Mouse (Mus musculus): ENCODE measurements around the gene Kpna7. TPM values are rescaled to one million over a fixed set of nuclear protein-coding genes. Genes with fewer than 3 reads are reported as not detected.

The Kpna7 gene
- polyA plus RNA-seq, 1 experiment from 2014 or later = not detected

DNA sequence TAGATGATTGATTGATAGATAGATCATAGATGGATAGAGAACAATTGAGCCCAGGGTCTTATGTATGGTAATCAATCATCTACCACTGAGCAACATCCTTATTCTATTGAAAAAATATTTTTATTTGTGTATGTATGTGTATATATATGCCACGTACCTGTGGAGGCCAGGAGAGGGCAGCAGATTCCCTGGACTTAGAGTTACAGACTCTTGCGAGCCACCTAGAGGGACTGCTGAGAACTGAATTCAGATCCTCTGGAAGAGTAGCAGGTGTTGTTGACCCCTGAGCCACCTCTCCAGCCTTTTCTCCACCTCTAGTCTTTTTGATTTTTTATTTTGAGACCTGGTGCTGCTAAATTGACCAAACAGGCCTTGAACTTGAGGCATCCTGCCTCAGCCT, 85.3 kb downstream of the Kpna7 start:
- Histone ChIP-seq H3K4me1 (ENCODE audit: control insufficient read depth, insufficient read depth, low read length) (no peaks in the 10 kb centered on the region), H3K36me3 (ENCODE audit: control insufficient read depth, insufficient read depth, low read length) (no peaks in the 10 kb centered on the region), H3K27ac (replicated peaks; ENCODE audit: low read depth, low read length) (no peak overlapping the region), H3K27me3 (ENCODE audit: control insufficient read depth, insufficient read depth, low read length) (no peaks in the 10 kb centered on the region), H3K4me2 (ENCODE audit: low read length) (no peak overlapping the region), H3K9ac (replicated peaks; ENCODE audit: low read length) (no peak overlapping the region), H3K9me3 (ENCODE audit: control insufficient read depth, low read length) (no peaks in the 10 kb centered on the region), H3K4me3 (replicated peaks; ENCODE audit: low read depth, low read length) (no peak overlapping the region)
- DNase-seq (peak; percentile 5), ATAC-seq (ENCODE audit: low FRiP score, low TSS enrichment) (no peak)
- 24% methylated on average over 2 of the region's 2 CpGs for WGBS

DNA sequence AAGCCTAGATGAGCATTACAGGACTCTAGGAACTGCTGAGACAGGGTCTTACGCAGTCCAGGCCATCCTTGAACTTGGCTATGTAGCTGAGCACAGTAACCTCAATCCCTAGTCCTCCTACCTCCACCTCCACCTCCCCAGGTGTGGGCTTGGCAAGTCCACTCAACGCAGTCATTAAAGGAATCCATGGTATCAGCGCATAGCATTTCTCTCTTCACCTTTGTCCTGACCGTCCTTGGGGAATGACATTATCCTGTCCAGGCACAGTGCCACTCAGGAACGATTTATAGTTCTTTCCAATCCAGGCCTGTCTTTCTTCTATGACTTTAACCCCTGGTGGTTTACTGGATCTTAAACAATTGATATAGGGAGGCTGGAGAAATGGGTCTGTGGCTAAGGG, 93.3 kb downstream of the Kpna7 start:
- no peak overlapping the region for H3K4me2 ChIP-seq (ENCODE audit: low read length)
- H3K4me3 ChIP-seq (replicated peaks; ENCODE audit: low read depth, low read length) = no peak overlapping the region
- H3K27me3 ChIP-seq (ENCODE audit: control insufficient read depth, insufficient read depth, low read length) = no peaks in the 10 kb centered on the region
- WGBS = 84% methylated on average over 5 of the region's 5 CpGs
- no peaks in the 10 kb centered on the region for H3K4me1 ChIP-seq (ENCODE audit: control insufficient read depth, insufficient read depth, low read length)
- ATAC-seq (ENCODE audit: low FRiP score, low TSS enrichment) (no peak), DNase-seq (no peak)
- no peak overlapping the region for H3K9ac ChIP-seq (replicated peaks; ENCODE audit: low read length)
- H3K27ac ChIP-seq (replicated peaks; ENCODE audit: low read depth, low read length) = no peak overlapping the region
- no peaks in the 10 kb centered on the region for H3K9me3 ChIP-seq (ENCODE audit: control insufficient read depth, low read length)
- no peaks in the 10 kb centered on the region for H3K36me3 ChIP-seq (ENCODE audit: control insufficient read depth, insufficient read depth, low read length)

DNA sequence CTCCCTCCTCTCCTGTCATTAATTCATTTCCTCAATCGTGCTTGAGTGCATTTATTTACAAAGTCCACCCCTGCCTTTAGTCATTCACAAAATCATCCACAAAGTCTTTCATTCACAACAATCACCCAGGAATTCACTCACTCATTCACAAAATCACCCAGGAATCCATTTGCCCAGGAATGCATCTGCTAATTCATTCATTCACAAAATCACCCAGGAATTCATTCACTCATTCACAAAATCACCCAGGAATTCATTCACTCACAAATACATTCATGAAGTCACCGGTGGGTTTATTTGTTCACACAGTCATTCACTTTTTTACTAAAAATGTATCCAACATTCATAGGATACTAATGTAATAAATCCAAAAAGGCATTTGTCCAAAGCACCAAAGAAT, 93.8 kb downstream of the Kpna7 start:
- H3K9me3 ChIP-seq (ENCODE audit: control insufficient read depth, low read length) = no peaks in the 10 kb centered on the region

DNA sequence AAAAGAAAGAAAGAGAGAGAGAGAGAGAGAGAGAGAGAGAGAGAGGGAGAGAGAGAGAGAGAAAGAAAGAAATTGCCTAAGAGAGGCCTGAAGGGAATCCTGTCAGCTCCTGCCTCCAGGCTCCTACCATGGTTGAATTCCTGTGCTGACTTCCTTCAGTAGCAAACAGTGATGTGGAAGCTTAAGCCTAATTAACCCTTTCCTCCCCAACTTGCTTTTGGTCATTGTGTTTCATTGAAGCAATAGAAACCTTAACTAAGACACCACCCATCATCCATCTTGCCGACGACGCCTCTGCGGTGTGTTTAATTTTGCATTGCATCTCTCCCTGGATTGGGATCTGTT, 94.8 kb downstream of the Kpna7 start:
- Histone ChIP-seq H3K4me3 (replicated peaks; ENCODE audit: low read depth, low read length) (no peak overlapping the region), H3K27ac (replicated peaks; ENCODE audit: low read depth, low read length) (no peak overlapping the region), H3K9ac (replicated peaks; ENCODE audit: low read length) (no peak overlapping the region), H3K36me3 (ENCODE audit: control insufficient read depth, insufficient read depth, low read length) (no peaks in the 10 kb centered on the region), H3K9me3 (ENCODE audit: control insufficient read depth, low read length) (no peaks in the 10 kb centered on the region), H3K4me2 (ENCODE audit: low read length) (no peak overlapping the region), H3K27me3 (ENCODE audit: control insufficient read depth, insufficient read depth, low read length) (no peaks in the 10 kb centered on the region), H3K4me1 (ENCODE audit: control insufficient read depth, insufficient read depth, low read length) (no peaks in the 10 kb centered on the region)
- ATAC-seq (ENCODE audit: low FRiP score, low TSS enrichment) (no peak), DNase-seq (peak; percentile 54)
- 84% methylated on average over 4 of the region's 4 CpGs for WGBS

More for the DNA sequence above, 93.8 kb downstream of the Kpna7 start:
- no peaks in the 10 kb centered on the region for H3K27me3 ChIP-seq (ENCODE audit: control insufficient read depth, insufficient read depth, low read length)
- H3K4me3 ChIP-seq (replicated peaks; ENCODE audit: low read depth, low read length) = no peak overlapping the region
- H3K36me3 ChIP-seq (ENCODE audit: control insufficient read depth, insufficient read depth, low read length) = no peaks in the 10 kb centered on the region
- H3K4me2 ChIP-seq (ENCODE audit: low read length) = no peak overlapping the region
- ATAC-seq (ENCODE audit: low FRiP score, low TSS enrichment) (no peak), DNase-seq (no peak)
- 59% methylated on average over 2 of the region's 2 CpGs for WGBS
- H3K4me1 ChIP-seq (ENCODE audit: control insufficient read depth, insufficient read depth, low read length) = no peaks in the 10 kb centered on the region
- H3K27ac ChIP-seq (replicated peaks; ENCODE audit: low read depth, low read length) = no peak overlapping the region
- no peak overlapping the region for H3K9ac ChIP-seq (replicated peaks; ENCODE audit: low read length)

DNA sequence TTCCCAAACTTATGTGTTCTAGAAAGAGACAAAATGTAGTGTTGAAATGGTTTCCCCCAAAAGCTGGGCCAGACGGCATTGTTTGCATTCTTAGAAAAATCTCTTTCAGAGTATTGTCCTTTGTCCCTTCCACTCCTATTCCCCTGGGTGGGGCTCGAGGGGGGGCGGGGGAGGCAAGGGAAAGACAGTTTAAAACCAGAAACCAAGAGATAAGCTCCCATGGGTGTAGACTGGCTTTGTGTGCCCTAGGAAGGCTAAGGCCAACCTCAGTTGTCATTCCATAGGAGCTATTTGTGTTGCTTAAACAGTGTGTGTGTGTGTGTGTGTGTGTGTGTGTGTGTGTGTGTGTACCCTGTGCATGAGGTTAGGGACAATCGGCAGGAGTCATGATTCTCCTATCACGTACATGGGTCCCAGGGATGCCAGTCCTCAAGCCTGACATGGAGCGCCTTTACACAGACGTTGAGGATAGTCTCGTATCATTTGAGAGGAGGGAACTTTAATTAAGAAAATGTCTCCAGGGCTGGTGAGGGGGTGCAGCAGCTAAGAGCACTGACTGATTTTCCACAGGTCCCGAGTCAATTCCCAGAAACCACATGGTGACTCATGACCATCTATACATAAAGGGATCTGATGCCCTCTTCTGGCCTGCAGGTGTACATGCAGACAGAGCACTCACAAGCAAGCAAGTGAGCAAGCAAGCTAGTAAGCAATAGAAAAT, 95.3 kb downstream of the Kpna7 start:
- WGBS = 61% methylated on average over 9 of the region's 9 CpGs
- no peaks in the 10 kb centered on the region for H3K4me1 ChIP-seq (ENCODE audit: control insufficient read depth, insufficient read depth, low read length)
- no peaks in the 10 kb centered on the region for H3K27me3 ChIP-seq (ENCODE audit: control insufficient read depth, insufficient read depth, low read length)
- H3K4me3 ChIP-seq (replicated peaks; ENCODE audit: low read depth, low read length) = no peak overlapping the region
- H3K9ac ChIP-seq (replicated peaks; ENCODE audit: low read length) = no peak overlapping the region
- H3K36me3 ChIP-seq (ENCODE audit: control insufficient read depth, insufficient read depth, low read length) = no peaks in the 10 kb centered on the region
- ATAC-seq (ENCODE audit: low FRiP score, low TSS enrichment) (no peak), DNase-seq (peak; percentile 81)
- H3K27ac ChIP-seq (replicated peaks; ENCODE audit: low read depth, low read length) = no peak overlapping the region
- no peaks in the 10 kb centered on the region for H3K9me3 ChIP-seq (ENCODE audit: control insufficient read depth, low read length)
- H3K4me2 ChIP-seq (ENCODE audit: low read length) = no peak overlapping the region

DNA sequence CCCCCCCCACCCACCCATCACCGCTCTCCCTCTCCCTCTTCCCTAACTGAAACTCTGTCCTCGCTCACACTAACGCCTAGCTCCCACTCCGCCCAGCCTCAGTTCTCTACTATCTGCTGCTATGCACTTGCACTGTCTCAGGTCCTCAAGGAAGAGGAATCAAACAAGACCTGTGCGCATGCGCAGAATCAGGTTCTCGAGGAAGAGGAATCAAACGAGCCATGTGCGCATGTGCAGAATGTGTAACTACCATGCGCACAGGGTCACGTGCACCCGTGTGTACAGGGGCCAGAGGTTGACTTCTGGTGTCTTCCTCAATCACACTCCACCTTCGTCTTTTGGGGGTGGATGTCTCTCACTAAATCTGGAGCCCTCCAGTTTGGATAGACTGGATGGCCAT, 96.3 kb downstream of the Kpna7 start:
- H3K36me3 ChIP-seq (ENCODE audit: control insufficient read depth, insufficient read depth, low read length) = no peaks in the 10 kb centered on the region
- WGBS = 91% methylated on average over 13 of the region's 13 CpGs
- H3K4me2 ChIP-seq (ENCODE audit: low read length) = no peak overlapping the region
- ATAC-seq (ENCODE audit: low FRiP score, low TSS enrichment) (no peak), DNase-seq (no peak)
- no peaks in the 10 kb centered on the region for H3K4me1 ChIP-seq (ENCODE audit: control insufficient read depth, insufficient read depth, low read length)
- no peak overlapping the region for H3K27ac ChIP-seq (replicated peaks; ENCODE audit: low read depth, low read length)
- H3K9ac ChIP-seq (replicated peaks; ENCODE audit: low read length) = no peak overlapping the region
- no peaks in the 10 kb centered on the region for H3K27me3 ChIP-seq (ENCODE audit: control insufficient read depth, insufficient read depth, low read length)
- no peak overlapping the region for H3K4me3 ChIP-seq (replicated peaks; ENCODE audit: low read depth, low read length)
- H3K9me3 ChIP-seq (ENCODE audit: control insufficient read depth, low read length) = no peaks in the 10 kb centered on the region

DNA sequence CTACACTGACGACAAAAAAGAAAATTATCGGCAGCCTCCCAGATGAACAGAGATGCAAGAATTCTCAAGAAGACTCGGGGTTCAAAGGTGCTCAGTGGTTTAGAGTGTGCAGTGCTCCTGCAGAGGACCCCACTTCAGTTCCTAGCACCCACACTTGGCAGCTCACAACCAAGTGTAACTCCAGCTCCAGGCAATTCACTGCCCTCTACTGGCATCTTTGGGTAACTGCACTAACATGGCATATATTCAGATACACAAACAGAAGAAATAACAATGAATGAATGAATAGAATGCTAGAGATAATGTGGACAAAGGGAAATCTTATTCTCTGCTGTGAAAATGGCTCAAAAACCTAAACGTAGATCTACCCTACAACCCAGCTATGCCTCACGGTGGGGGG, 99.0 kb downstream of the Kpna7 start:
- H3K4me2 ChIP-seq (ENCODE audit: low read length) = no peak overlapping the region
- no peaks in the 10 kb centered on the region for H3K9me3 ChIP-seq (ENCODE audit: control insufficient read depth, low read length)
- DNase-seq = no peak
- no peak overlapping the region for H3K9ac ChIP-seq (replicated peaks; ENCODE audit: low read length)
- 92% methylated on average over 5 of the region's 5 CpGs for WGBS
- H3K36me3 ChIP-seq (ENCODE audit: control insufficient read depth, insufficient read depth, low read length) = no peaks in the 10 kb centered on the region
- no peak overlapping the region for H3K4me3 ChIP-seq (replicated peaks; ENCODE audit: low read depth, low read length)
- no peaks in the 10 kb centered on the region for H3K27me3 ChIP-seq (ENCODE audit: control insufficient read depth, insufficient read depth, low read length)
- H3K4me1 ChIP-seq (ENCODE audit: control insufficient read depth, insufficient read depth, low read length) = no peaks in the 10 kb centered on the region
- no peak overlapping the region for H3K27ac ChIP-seq (replicated peaks; ENCODE audit: low read depth, low read length)
- no peak for ATAC-seq (ENCODE audit: low FRiP score, low TSS enrichment)

DNA sequence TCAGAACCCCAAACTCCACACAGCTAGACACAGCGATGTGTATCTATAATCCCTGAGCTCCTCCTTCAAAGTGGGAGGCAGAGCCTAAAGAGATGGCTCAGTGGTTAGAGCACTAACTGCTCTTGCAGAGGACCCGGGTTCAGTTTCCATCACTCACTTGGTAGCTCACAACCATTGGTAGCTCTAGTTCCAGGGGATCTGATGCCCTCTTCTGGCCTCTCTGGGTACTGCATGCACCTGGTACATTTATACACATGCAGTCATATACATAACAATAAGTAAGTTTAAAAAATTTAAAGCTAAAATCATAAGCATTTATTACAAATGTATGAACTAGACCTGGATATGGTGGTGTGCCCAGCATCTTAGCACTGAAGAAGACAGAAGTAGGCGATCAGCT, 100.6 kb downstream of the Kpna7 start:
- H3K4me1 ChIP-seq (ENCODE audit: control insufficient read depth, insufficient read depth, low read length) = no peaks in the 10 kb centered on the region
- ATAC-seq (ENCODE audit: low FRiP score, low TSS enrichment) = no peak
- DNase-seq = no peak
- no peaks in the 10 kb centered on the region for H3K27me3 ChIP-seq (ENCODE audit: control insufficient read depth, insufficient read depth, low read length)
- H3K4me2 ChIP-seq (ENCODE audit: low read length) = no peak overlapping the region
- no peak overlapping the region for H3K4me3 ChIP-seq (replicated peaks; ENCODE audit: low read depth, low read length)
- H3K27ac ChIP-seq (replicated peaks; ENCODE audit: low read depth, low read length) = no peak overlapping the region
- WGBS = 96% methylated on average over 3 of the region's 3 CpGs
- H3K9me3 ChIP-seq (ENCODE audit: control insufficient read depth, low read length) = no peaks in the 10 kb centered on the region
- H3K36me3 ChIP-seq (ENCODE audit: control insufficient read depth, insufficient read depth, low read length) = no peaks in the 10 kb centered on the region
- H3K9ac ChIP-seq (replicated peaks; ENCODE audit: low read length) = no peak overlapping the region

DNA sequence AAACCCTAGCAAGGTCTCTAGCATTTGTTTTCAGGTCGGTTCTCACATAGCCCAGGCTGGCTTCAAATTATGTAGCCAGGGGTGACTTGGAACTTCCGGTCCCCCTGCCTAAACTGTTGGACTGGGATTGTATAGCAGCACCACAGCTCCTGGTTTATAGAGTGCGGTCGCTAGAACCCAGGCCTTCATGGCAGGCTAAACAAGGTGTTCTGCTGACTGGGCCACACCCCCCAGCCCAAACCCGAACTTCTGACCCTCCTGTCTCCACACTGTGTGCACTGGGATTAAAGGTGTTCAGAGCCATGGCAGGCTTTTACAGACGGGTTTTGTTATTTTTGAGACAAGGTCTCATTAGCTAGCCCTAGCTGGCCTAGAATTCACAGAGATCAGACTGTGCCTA, 104.7 kb downstream of the Kpna7 start:
- Histone ChIP-seq H3K9ac (replicated peaks; ENCODE audit: low read length) (no peak overlapping the region), H3K4me1 (ENCODE audit: control insufficient read depth, insufficient read depth, low read length) (no peaks in the 10 kb centered on the region), H3K4me2 (ENCODE audit: low read length) (no peak overlapping the region), H3K4me3 (replicated peaks; ENCODE audit: low read depth, low read length) (no peak overlapping the region), H3K36me3 (ENCODE audit: control insufficient read depth, insufficient read depth, low read length) (no peaks in the 10 kb centered on the region), H3K27me3 (ENCODE audit: control insufficient read depth, insufficient read depth, low read length) (no peaks in the 10 kb centered on the region), H3K9me3 (ENCODE audit: control insufficient read depth, low read length) (no peaks in the 10 kb centered on the region), H3K27ac (replicated peaks; ENCODE audit: low read depth, low read length) (no peak overlapping the region)
- WGBS = 90% methylated on average over 6 of the region's 6 CpGs
- ATAC-seq (ENCODE audit: low FRiP score, low TSS enrichment) (no peak), DNase-seq (no peak)
